Mouse (Mus musculus): ENCODE measurements around the gene Gpn2.
A peak's percentile ranks its signal among the peaks of the same experiment; 100 is the strongest.

The Gpn2 gene

GRCm38 (mm10) chr4:133626221-133626620 is 42.1 kb downstream of the Gpn2 start:
- DNase-seq, result no peak

- DNase-seq, result no peak
Measured at GRCm38 (mm10) chr4:133626621-133627020, 42.5 kb downstream of the Gpn2 start.

- DNase-seq, result no peak
Measured at GRCm38 (mm10) chr4:133627039-133627438, 42.9 kb downstream of the Gpn2 start.

DNA sequence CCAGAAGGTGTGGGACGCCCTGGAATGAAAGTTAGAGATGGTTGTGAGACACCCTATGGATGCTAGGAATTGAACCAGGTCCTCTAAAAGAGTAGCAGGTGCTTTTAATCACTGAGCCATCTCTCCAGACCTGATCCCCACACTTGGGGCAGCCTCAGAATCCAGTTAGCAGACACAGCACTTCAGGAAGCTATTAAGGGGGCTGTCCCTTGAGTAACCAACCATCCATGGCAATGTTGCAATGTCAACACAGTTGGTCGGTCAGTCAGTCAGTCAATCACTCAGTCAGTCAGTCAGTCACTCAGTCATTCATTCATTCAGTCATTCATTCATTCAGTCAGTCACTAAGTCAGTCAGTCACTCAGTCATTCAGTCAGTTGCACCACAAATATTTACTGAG is 44.4 kb downstream of the Gpn2 start:
- DNase-seq, result no peak

DNA sequence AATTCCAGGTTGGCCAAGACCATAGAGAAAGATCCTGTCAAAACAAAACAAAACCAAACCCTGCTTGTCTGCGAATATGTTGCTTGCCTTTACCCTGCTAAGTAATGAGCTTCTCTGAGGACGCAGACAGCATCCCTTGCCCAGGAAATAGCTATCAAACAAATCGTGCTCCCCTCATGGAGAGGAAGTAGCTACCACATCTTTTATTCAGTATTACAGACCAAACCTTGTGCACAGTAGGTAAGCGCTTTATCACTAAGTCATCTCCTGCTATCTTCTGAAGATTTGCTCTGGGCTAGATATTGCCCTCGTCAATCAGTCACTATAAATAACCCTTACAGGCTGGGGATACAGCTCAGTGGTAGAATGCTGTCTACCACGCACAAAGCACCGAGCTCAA is 45.0 kb downstream of the Gpn2 start:
- no peak for DNase-seq

DNA sequence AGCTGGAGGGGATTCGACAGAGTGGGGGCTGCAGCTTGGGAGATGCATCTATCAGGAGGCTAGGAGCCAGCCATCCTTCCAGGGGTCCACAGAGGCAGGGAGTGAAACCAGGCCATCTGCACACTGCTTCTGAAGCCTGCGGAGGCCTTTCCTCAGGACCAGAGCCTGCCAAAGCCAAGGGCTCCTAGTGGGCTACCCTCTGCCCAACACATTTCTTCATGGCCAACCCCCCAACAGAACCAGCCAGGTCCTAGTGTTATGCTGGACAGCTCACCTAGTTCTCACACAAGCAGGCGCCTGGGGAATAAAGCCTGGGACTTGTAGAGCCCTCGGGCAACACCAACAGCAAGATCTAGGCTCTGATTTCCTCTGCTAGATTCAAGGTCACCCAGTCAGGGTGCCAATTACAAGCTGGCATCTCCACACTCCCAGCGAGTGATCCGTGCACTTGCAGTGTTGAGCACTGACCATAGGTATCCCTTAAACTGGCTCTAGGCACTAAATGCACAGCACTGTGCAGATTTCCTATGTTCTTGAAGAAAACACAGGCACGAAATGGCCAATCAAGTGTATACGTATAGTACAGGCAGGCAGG is 46.3 kb downstream of the Gpn2 start:
- no peak for DNase-seq

DNA sequence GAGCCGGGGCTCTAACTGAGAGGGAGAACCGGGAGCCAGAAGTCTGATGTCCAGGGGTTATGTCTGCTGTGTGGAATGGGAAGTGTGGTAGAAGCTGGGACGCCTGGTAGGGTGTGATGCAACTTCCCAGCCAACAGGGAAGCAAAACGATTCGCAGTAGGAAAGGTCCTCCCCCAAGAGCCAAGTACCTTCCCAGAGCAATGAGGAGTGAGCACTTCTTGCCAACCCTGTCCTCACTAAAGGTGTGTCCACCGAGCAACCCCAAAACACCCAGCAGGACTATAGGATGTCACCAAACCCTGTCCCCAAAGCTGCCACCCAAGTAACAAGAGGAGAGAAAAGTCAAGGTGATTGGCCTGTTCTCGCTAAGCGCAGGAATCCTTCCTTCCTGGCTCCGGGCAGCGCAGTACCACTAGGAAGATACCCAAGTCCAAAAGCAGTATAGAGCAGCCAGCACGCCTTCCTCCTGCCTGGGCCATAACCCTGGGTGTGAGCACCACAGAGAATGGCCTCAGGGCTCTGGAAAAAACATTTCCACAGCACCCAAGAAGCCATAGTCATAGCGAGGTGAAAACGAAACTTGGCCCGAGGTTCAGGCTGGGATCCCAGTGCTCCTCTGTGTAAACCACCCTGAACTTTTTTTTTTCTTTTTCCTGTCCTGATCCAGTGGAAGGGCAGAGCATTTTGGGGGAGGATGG is 47.1 kb downstream of the Gpn2 start:
- peak; percentile 64 for DNase-seq

GRCm38 (mm10) chr4:133631769-133632411 is 47.7 kb downstream of the Gpn2 start:
- peak; percentile 82 for DNase-seq

- no peak for DNase-seq
Measured at GRCm38 (mm10) chr4:133632483-133633327, 48.5 kb downstream of the Gpn2 start.

DNA sequence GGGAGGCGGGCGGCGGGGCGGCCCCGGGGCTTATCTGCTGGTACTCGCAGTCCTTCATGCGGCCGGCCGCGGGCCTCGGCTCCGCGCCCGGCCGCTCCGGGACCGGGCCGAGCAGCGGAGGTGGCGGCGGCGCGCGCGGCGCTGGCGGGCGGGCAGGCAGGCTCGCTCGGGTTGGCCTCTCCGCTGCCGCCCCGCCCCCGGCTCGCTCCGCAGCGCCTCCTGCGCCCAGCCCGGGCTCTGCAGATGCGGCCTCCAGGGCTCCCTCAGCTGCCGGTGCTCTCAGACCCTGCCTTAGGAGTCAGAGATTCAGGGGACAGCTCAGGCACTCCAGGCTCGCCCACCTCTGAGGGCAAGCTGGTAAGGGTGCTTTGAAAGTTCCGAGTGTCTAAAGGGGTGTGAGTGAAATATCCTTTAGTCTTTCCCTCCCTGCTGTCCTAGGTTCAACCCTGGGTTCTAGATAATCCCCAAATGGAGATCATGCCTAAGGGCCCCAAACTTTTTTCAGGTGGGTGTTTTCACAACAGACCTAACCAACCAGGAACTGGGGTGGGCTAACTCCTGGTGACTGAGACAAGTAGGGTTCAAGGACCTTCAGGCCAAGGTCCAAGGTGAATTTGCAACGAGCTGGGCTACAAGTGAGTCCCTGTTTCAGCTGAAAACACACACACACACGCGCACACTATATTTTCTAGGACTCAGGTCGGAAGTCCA is 49.3 kb downstream of the Gpn2 start:
- DNase-seq, result peak; percentile 92

DNA sequence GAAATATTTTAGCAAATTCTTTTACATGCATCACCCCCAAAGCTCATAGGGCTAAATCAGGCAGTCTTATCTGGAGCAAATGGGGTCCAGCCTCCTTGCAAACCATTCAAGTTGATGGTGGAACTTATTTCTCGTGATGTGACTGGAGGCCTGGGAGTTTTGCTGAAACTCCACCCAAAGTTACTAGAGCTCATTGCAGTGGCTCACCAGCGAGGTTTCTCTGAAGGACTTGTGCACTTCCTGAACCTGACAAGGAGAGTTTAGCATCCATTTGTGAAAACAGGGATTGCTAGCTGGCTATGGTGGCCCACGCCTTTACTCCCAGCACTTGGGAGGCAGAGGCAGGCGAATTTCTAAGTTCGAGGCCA is 49.9 kb downstream of the Gpn2 start:
- no peak for DNase-seq
